Mouse (Mus musculus): ENCODE measurements around the gene Ccnt1. TPM values are rescaled to one million over a fixed set of nuclear protein-coding genes. Genes with fewer than 3 reads are reported as not detected.
"Not testable (repeated sequence)": the region's sequence is repeated elsewhere in the genome, so short reads cannot be mapped to it uniquely, and the experiment has no call there.

Gene Ccnt1
- polyA plus RNA-seq, 1 experiment from 2014 or later: 37.9 TPM

DNA sequence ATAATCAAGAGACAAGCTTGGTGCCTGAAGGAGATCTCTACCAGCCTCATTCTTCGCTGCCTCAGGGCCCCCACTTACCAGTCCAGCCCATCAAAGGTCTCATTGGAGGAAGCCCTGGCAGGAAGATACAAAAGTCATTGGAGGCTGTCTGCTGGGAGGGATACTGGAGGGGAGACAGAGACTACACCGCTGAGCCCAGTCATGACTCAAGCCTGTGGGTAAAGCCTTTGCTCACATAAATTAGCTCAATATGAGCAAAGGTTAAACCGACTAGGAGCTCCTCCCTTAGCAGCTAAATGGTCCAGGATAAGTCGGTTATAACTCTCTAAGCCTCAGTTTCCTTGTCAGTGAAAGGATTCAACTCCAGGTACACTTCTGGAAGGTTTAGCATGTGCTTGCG lies 24.3 kb upstream of the Ccnt1 start:
- Histone ChIP-seq H3K27ac (ENCODE audit: poor library complexity, severe bottlenecking) (no peak overlapping the region), H3K4me3 (no peak overlapping the region), H3K36me3 (peaks cover 100% of the 10 kb centered on the region), H3K27me3 (replicated peaks) (no peaks in the 10 kb centered on the region), H3K9ac (no peak overlapping the region), H3K4me1 (replicated peaks) (peaks cover 7% of the 10 kb centered on the region), H3K4me2 (no peak overlapping the region), H3K9me3 (replicated peaks) (no peaks in the 10 kb centered on the region)
- ATAC-seq (ENCODE audit: insufficient number of reproducible peaks, low FRiP score): no peak
- 87% methylated on average over 5 of the region's 5 CpGs for WGBS

DNA sequence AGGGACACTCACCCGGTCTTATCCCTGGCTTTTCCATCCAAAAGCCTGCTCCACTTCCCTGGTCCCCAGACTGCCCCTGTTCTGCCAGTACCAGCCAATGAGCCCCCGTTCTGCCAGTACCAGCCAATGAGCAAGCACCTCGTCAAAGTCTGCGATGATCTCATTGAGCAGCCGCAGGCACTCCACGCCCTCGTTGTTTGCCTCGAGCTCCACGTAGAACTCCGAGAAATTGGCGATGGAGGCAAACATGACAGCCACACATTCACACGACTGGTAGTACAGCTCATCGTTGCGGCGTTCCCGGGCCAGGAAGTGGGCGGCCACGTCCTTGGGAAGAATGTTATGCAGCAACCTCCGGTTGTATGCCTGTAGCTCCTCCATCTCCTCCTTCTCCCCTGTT lies 23.5 kb upstream of the Ccnt1 start:
- no peak overlapping the region for H3K27ac ChIP-seq (ENCODE audit: poor library complexity, severe bottlenecking)
- no peaks in the 10 kb centered on the region for H3K9me3 ChIP-seq (replicated peaks)
- H3K4me1 ChIP-seq (replicated peaks): no peaks in the 10 kb centered on the region
- no peak for ATAC-seq (ENCODE audit: insufficient number of reproducible peaks, low FRiP score)
- H3K4me2 ChIP-seq: no peak overlapping the region
- no peak overlapping the region for H3K9ac ChIP-seq
- no peak overlapping the region for H3K4me3 ChIP-seq
- peaks cover 99% of the 10 kb centered on the region for H3K36me3 ChIP-seq
- 72% methylated on average over 19 of the region's 19 CpGs for WGBS
- no peaks in the 10 kb centered on the region for H3K27me3 ChIP-seq (replicated peaks)

DNA sequence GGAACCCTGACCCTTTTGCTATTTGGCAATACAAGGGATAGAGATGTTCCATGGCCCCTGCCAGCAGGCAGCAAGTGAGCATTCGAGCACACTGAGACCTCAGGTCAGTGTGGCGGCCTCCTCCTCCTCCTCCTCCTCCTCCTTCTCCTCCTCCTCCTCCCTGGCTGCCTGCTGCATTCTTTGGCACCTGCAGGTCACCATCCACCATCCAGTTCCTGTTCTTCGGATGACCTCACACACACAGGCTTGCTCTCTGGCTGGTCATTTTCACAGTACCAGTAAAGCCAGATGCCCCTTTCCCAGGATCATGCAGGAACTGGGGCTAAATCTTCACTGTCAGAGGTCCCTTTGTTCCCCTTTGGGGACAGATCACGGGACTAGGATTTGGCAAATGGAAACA lies 20.7 kb upstream of the Ccnt1 start:
- Histone ChIP-seq H3K9ac (no peak overlapping the region), H3K4me3 (no peak overlapping the region), H3K36me3 (peaks cover 84% of the 10 kb centered on the region), H3K27ac (ENCODE audit: poor library complexity, severe bottlenecking) (no peak overlapping the region), H3K9me3 (replicated peaks) (no peaks in the 10 kb centered on the region), H3K4me2 (no peak overlapping the region), H3K27me3 (replicated peaks) (no peaks in the 10 kb centered on the region), H3K4me1 (replicated peaks) (no peaks in the 10 kb centered on the region)
- WGBS: 84% methylated on average over 4 of the region's 4 CpGs
- no peak for ATAC-seq (ENCODE audit: insufficient number of reproducible peaks, low FRiP score)

DNA sequence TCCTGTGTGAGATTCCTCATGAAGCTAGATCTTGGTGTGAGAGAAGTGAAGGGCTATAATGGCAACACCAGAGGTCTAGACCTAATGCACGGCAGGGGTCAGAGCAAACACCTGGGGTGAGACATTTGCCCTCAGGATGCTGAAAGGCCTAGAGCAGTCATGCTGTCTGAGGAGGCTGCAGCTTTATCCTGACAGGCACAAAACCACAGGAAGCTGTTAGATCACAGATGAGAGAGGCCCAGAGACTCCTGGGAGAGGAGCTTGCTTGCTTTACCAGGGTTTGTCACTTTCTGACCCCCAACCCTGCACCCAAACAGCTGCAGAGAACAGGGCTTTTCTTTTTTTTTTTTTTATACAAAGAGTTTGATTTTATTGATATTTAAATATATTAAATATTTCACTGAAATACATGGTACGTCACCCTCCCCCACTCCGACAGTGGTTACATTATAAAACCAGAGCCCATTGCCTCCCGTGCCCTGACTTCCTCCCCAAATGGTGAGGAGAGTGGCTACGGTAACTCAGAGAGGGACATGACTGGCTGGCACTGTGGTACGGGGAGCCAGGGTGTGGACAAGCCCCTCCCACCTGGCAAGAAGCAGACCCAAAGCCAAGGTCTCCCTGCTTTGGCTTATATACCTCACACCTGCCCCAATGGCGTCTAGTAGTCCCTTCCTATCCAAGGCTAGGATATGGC lies 19.1 kb upstream of the Ccnt1 start:
- no peak overlapping the region for H3K27ac ChIP-seq (ENCODE audit: poor library complexity, severe bottlenecking)
- no peaks in the 10 kb centered on the region for H3K9me3 ChIP-seq (replicated peaks)
- H3K9ac ChIP-seq: no peak overlapping the region
- H3K27me3 ChIP-seq (replicated peaks): no peaks in the 10 kb centered on the region
- peaks cover 13% of the 10 kb centered on the region for H3K4me1 ChIP-seq (replicated peaks)
- ATAC-seq (ENCODE audit: insufficient number of reproducible peaks, low FRiP score): no peak
- H3K4me3 ChIP-seq: no peak overlapping the region
- H3K4me2 ChIP-seq: no peak overlapping the region
- peaks cover 68% of the 10 kb centered on the region for H3K36me3 ChIP-seq
- 46% methylated on average over 7 of the region's 7 CpGs for WGBS

DNA sequence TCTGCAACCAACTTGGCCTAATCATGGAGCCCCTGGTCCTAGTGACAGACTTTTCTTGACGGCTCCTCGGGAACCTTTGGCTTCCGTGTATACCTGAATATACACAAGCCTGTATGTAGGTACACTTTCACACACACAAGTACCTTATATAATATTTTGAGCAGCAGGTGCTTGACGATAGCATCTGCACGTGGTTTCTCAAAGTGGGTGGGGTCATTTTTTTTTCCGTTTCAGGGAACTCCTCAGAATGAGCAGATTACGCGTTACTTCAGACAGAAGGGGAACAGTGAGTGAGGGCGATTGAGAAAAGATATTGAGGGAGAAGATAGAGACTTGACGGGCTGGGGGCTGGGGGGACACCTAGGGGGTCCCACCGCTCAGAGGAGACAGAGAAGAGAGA lies 17.0 kb upstream of the Ccnt1 start:
- peaks cover 22% of the 10 kb centered on the region for H3K4me1 ChIP-seq (replicated peaks)
- H3K4me3 ChIP-seq: no peak overlapping the region
- WGBS: 77% methylated on average over 11 of the region's 11 CpGs
- H3K27me3 ChIP-seq (replicated peaks): no peaks in the 10 kb centered on the region
- H3K4me2 ChIP-seq: no peak overlapping the region
- no peaks in the 10 kb centered on the region for H3K9me3 ChIP-seq (replicated peaks)
- ATAC-seq (ENCODE audit: insufficient number of reproducible peaks, low FRiP score): no peak
- no peak overlapping the region for H3K27ac ChIP-seq (ENCODE audit: poor library complexity, severe bottlenecking)
- H3K9ac ChIP-seq: no peak overlapping the region
- H3K36me3 ChIP-seq: peaks cover 48% of the 10 kb centered on the region

DNA sequence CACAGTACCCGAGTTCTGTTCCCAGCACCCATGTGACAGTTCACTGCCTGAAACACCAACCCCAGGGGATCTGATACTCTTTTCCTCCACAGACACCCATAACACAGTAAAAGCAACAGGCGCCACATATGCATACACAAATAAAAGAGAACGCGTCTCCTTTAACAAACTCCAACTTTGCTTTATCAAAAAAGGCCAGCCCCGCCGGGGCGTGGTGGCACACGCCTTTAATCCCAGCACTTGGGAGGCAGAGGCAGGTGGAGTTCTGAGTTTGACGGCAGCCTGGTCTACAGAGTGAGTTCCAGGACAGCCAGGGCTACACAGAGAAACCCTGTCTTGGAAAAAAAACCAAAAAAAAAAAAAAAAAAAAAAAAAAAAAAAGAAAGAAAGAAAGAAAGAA lies 15.4 kb upstream of the Ccnt1 start:
- not testable (repeated sequence) for H3K27me3 ChIP-seq (replicated peaks); H3K27ac ChIP-seq (ENCODE audit: poor library complexity, severe bottlenecking); H3K4me3 ChIP-seq; H3K9ac ChIP-seq; ATAC-seq (ENCODE audit: insufficient number of reproducible peaks, low FRiP score); H3K9me3 ChIP-seq (replicated peaks); H3K4me2 ChIP-seq
- Histone ChIP-seq H3K4me1 (replicated peaks) (peaks cover 28% of the 10 kb centered on the region), H3K36me3 (peaks cover 32% of the 10 kb centered on the region)
- 64% methylated on average over 9 of the region's 9 CpGs for WGBS

DNA sequence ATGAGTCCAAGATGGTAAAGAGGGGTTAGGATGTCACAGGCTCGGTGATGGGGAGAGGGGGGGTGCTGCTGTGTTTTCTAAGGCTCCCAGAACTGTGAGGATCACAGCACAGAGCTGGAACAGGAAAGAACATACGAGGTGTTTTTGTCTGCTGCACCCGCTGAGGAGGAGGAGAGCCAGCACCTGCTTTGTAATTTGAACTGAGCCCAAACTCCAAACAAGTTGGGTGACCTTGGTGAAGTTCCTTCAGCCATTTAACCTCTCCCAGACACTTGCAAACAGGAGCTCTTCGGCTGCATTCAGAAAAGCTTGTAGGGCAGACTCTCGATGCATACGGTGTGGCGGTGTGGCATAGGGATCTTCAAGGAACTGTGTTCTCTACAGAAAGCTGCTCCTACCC lies 14.7 kb upstream of the Ccnt1 start:
- H3K4me1 ChIP-seq (replicated peaks): peaks cover 28% of the 10 kb centered on the region
- H3K9me3 ChIP-seq (replicated peaks): no peaks in the 10 kb centered on the region
- peak overlapping the region; percentile 41; the same call in 1 of the 2 replicates for H3K27ac ChIP-seq (ENCODE audit: poor library complexity, severe bottlenecking)
- ATAC-seq (ENCODE audit: insufficient number of reproducible peaks, low FRiP score): no peak
- H3K4me2 ChIP-seq: no peak overlapping the region
- H3K36me3 ChIP-seq: peaks cover 25% of the 10 kb centered on the region
- no peaks in the 10 kb centered on the region for H3K27me3 ChIP-seq (replicated peaks)
- no peak overlapping the region; the same call in 1 of the 2 replicates for H3K9ac ChIP-seq
- no peak overlapping the region for H3K4me3 ChIP-seq
- WGBS: 28% methylated on average over 7 of the region's 7 CpGs

DNA sequence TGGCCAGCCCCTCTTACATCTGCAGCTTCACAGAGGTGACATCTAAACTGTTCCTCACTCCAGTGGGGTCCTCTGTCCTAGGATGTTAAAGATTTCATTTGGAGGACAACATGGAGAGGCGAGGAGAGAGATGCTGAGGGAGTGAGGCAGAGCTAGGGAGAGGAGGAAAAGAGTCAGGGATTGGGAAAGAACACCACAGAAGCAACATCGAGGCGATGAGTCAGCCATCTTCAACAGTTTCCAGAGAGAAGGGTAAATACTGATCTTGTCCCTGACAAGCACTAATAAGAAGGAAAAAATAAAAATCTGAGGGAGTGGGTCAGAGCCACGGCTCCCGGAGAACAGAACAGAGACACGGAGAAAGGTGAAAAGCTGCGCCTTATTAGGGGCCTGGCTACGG lies 12.3 kb upstream of the Ccnt1 start:
- Histone ChIP-seq H3K36me3 (peaks cover 2% of the 10 kb centered on the region; the same call in 1 of the 2 replicates), H3K4me1 (replicated peaks) (peaks cover 28% of the 10 kb centered on the region), H3K9ac (peak overlapping the region; percentile 42; the same call in 1 of the 2 replicates), H3K9me3 (replicated peaks) (no peaks in the 10 kb centered on the region), H3K27ac (ENCODE audit: poor library complexity, severe bottlenecking) (no peak overlapping the region), H3K4me3 (no peak overlapping the region), H3K27me3 (replicated peaks) (no peaks in the 10 kb centered on the region), H3K4me2 (no peak overlapping the region)
- 72% methylated on average over 8 of the region's 8 CpGs for WGBS
- ATAC-seq (ENCODE audit: insufficient number of reproducible peaks, low FRiP score): no peak

DNA sequence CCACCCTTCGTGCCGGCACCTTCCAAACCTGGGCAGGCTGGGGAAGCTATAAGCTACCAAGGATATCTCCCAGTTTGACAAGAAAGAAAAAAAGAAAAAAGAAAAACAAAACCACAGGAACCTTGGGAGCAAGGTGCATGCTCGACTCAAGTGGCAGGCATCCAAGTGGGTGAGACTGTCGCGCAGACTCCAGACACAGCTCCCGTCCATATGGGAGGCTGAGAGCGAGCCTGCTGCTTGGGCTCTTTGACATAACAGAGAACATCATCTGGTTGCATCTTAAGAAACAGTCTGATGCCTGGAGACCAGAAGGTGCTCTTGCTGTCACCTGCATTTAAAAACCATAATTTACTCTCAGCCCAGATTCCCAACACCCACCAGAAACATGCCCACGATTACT lies 11.7 kb upstream of the Ccnt1 start:
- peaks cover 28% of the 10 kb centered on the region for H3K4me1 ChIP-seq (replicated peaks)
- no peaks in the 10 kb centered on the region for H3K9me3 ChIP-seq (replicated peaks)
- no peaks in the 10 kb centered on the region for H3K27me3 ChIP-seq (replicated peaks)
- H3K4me3 ChIP-seq: no peak overlapping the region
- ATAC-seq (ENCODE audit: insufficient number of reproducible peaks, low FRiP score): no peak
- 65% methylated on average over 8 of the region's 8 CpGs for WGBS
- H3K4me2 ChIP-seq: no peak overlapping the region
- H3K27ac ChIP-seq (ENCODE audit: poor library complexity, severe bottlenecking): no peak overlapping the region
- no peaks in the 10 kb centered on the region for H3K36me3 ChIP-seq
- peak overlapping the region; percentile 42; the same call in 1 of the 2 replicates for H3K9ac ChIP-seq

DNA sequence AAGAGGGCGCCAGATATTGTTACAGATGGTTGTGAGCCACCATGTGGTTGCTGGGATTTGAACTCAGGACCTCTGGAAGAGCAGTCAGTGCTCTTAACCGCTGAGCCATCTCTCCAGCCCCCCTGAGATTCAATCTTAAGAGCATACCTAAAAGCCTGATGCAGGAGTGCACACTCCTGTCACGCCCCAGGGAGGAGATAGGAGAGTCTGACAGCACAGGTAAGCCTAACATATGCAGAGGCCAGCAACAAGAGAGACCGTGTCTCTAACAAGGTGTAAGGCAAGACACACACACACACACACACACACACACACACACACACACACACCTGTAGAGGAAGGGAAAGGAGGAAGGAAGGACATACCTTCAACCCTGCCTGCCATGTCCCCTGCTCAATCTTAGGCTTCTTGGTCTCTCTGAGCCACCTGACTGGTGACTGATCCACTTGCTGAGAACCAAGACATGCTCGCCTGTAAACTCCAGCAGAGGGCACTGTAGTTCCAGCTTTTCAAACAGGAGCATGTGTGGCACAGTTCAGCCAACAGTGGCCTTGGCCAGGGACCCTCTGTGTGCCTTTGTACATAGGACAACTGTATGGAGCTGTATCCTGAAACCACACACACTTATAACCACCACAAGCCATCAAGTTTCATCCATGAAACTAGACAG lies 9.2 kb upstream of the Ccnt1 start:
- no peaks in the 10 kb centered on the region for H3K36me3 ChIP-seq
- 37% methylated on average over 5 of the region's 5 CpGs for WGBS
- H3K4me2 ChIP-seq: no peak overlapping the region
- 0 out of 2 replicates have a peak overlapping the region, but pooled peaks have one; percentile 41 for H3K9ac ChIP-seq
- no peak overlapping the region for H3K27ac ChIP-seq (ENCODE audit: poor library complexity, severe bottlenecking)
- H3K27me3 ChIP-seq (replicated peaks): 0 out of 2 replicates have a peak, but pooled peaks cover 3% of the 10 kb centered on the region
- no peaks in the 10 kb centered on the region for H3K9me3 ChIP-seq (replicated peaks)
- H3K4me1 ChIP-seq (replicated peaks): peaks cover 16% of the 10 kb centered on the region
- peak; percentile 74 for ATAC-seq (ENCODE audit: insufficient number of reproducible peaks, low FRiP score)
- no peak overlapping the region for H3K4me3 ChIP-seq

DNA sequence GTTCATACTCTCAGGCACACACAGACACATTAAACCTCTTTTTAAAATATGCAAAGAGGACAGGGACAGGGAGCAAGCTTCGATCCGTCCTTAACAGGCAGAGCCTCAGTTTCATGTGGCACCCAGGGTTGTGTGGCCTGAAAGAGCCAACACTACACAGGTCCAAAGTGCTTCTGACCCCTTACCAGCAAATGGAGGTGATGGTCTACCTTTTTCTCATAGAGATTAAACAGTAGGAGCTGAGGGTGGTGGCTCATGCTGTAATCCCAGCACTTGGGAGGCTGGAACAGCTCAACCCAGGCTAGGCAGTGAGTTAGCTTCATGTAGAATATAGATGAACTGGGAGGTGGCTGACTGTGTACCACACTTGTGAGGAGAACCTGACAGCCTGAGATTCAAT lies 8.6 kb upstream of the Ccnt1 start:
- Histone ChIP-seq H3K9me3 (replicated peaks) (no peaks in the 10 kb centered on the region), H3K36me3 (no peaks in the 10 kb centered on the region), H3K4me3 (no peak overlapping the region), H3K9ac (no peak overlapping the region), H3K4me1 (replicated peaks) (peaks cover 13% of the 10 kb centered on the region), H3K27ac (ENCODE audit: poor library complexity, severe bottlenecking) (no peak overlapping the region), H3K4me2 (no peak overlapping the region), H3K27me3 (replicated peaks) (0 out of 2 replicates have a peak, but pooled peaks cover 3% of the 10 kb centered on the region)
- 79% methylated on average over 2 of the region's 2 CpGs for WGBS
- ATAC-seq (ENCODE audit: insufficient number of reproducible peaks, low FRiP score): no peak
